Mouse (Mus musculus) heart, adult 10 weeks (tissue): ENCODE measurements around the gene Bank1. TPM values are rescaled to one million over a fixed set of nuclear protein-coding genes. Genes with fewer than 3 reads are reported as not detected.

Experiments
- polyA plus RNA-seq: library from polyadenylated mRNA; stranded (reverse); fragments of 350-450 nt; fragmentation: Illumina TruSeq; extraction: RNeasy Lipid Tissue Mini Kit (QIAGEN cat#74804); gene quantifications from one replicate; pipeline ENCODE4 v1.2.3, GENCODE M21; 2014; ENCODE audit warnings: low read depth, low replicate concordance

Bank1 gene
- polyA plus RNA-seq = 1.5 TPM

GRCm38 (mm10) chr3:136325783-136326182 lies at the start of gene Bank1:
TSS of gene Bank1 (minus strand) at chr3:136326066.

